ENCODE assay signal across 17 mouse cellular contexts in genomic region chr7:74506856-74507255, GRCm38 (mm10).
DNase-seq lines count a peak whose midpoint lies in the region.
"Had no signal": no experiment of that assay in that cellular context is flagged by ENCODE, and none has a peak within 500 bp of the region (broad histone marks: within the 10 kb centered on the region; RNA-seq: fewer than 3 reads in every experiment).

No protein-coding gene starts in this region.

- DNase-seq in cerebellum, adult 11-12 months: peak; percentile 49
- DNase-seq in cerebellum, postnatal 4 days (ENCODE audit: low spot score in 2 of 2): no peak
- peak; percentile 18 for DNase-seq in lung, postnatal 14 days
- DNase-seq in lung, postnatal 25 days (ENCODE audit: low spot score): no peak
- peak; percentile 29 for DNase-seq in ovary, postnatal 36 days (ENCODE audit: low spot score)
- DNase-seq in ovary, postnatal 10 days (ENCODE audit: low spot score): no peak
- DNase-seq: adrenal gland, postnatal 10 days; adrenal gland, postnatal 36 days; B cell, adult 2 months; cerebellum, adult 8-10 months; cerebellum, postnatal 10 days; forebrain, postnatal 0 days; gastrocnemius, adult 2 months; gastrocnemius, postnatal 25 days; heart, adult 18-20 months; heart, postnatal 10 days; heart, postnatal 36 days had no signal

Comparison
In these comparisons a context has a peak if more than half of its experiments do, and no peak if none do; other contexts are left out.
1. DNase-seq: peak in cerebellum, adult 11-12 months (single experiment), lung, postnatal 14 days (single experiment) and ovary, postnatal 36 days (single experiment); none in cerebellum, postnatal 4 days (0 of 2), lung, postnatal 25 days (single experiment) and ovary, postnatal 10 days (single experiment).